Mouse (Mus musculus): ENCODE results near the gene Zc3h15. TPM values are rescaled to one million over a fixed set of nuclear protein-coding genes. Genes with fewer than 3 reads are reported as not detected.

The Zc3h15 gene
- polyA plus RNA-seq, 1 experiment: 4.1 TPM

DNA sequence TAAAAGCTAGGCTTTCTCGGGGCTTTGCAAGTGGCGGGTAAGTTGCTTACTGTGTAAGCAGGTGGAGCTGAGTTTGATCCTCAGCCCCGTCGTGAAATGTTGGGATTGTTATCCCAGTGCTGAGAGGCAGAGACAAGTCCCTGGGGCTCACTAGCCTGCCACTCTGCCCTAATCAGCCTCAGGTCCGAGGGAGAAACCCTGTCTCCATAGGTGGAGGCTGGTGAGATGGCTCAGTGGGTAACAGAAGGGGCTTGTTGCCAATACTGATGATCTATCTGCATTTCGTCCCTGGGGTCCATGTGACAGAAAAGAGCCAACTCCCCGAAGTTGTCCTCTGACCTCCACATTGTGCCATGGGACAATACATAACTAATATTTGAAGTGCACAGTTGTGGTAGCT lies 30.2 kb downstream of the Zc3h15 start:
- Histone ChIP-seq H3K4me1 (ENCODE audit: control insufficient read depth, insufficient read depth, insufficient read length, low read length) (no peaks in the 10 kb centered on the region), H3K27me3 (ENCODE audit: control insufficient read depth, insufficient read depth, low read length) (no peaks in the 10 kb centered on the region), H3K4me3 (ENCODE audit: low read depth, low read length) (no peak overlapping the region), H3K36me3 (ENCODE audit: control insufficient read depth, insufficient read depth, low read length) (peaks cover 11% of the 10 kb centered on the region), H3K27ac (ENCODE audit: insufficient read depth, low read depth, low read length) (no peak overlapping the region)
- WGBS: 83% methylated on average over 7 of the region's 7 CpGs
- TF ChIP-seq CTCF (IDR thresholded peaks at IDR 0.05; ENCODE audit: extremely low read depth, insufficient read length, insufficient replicate concordance, low read depth, low read length): no peak
- TF ChIP-seq POLR2A (IDR thresholded peaks at IDR 0.05; ENCODE audit: low read depth, low read length): no peak

DNA sequence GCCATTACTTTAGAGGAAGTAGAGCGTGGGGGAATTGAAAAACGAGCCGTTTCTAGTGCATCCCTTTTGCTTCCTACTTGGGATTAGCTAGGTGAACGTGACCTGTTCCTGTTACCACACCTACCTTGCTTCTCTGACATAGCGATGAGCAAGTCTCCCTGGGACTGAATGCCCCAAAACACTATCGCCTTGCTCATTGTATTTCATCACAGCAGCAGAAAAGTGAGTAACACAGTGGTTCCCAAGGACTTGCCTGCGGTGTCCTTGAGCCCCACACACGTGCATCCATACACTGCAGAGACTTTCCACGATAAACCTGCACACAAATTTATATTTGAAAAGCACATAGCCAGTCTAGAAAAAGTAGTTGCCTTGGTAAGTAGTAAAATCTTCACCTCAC lies 30.7 kb downstream of the Zc3h15 start:
- Histone ChIP-seq H3K27me3 (ENCODE audit: control insufficient read depth, insufficient read depth, low read length) (no peaks in the 10 kb centered on the region), H3K4me3 (ENCODE audit: low read depth, low read length) (no peak overlapping the region), H3K36me3 (ENCODE audit: control insufficient read depth, insufficient read depth, low read length) (peaks cover 10% of the 10 kb centered on the region), H3K27ac (ENCODE audit: insufficient read depth, low read depth, low read length) (no peak overlapping the region), H3K4me1 (ENCODE audit: control insufficient read depth, insufficient read depth, insufficient read length, low read length) (no peaks in the 10 kb centered on the region)
- TF ChIP-seq CTCF (IDR thresholded peaks at IDR 0.05; ENCODE audit: extremely low read depth, insufficient read length, insufficient replicate concordance, low read depth, low read length): no peak
- TF ChIP-seq POLR2A (IDR thresholded peaks at IDR 0.05; ENCODE audit: low read depth, low read length): no peak
- WGBS: 88% methylated on average over 9 of the region's 9 CpGs

DNA sequence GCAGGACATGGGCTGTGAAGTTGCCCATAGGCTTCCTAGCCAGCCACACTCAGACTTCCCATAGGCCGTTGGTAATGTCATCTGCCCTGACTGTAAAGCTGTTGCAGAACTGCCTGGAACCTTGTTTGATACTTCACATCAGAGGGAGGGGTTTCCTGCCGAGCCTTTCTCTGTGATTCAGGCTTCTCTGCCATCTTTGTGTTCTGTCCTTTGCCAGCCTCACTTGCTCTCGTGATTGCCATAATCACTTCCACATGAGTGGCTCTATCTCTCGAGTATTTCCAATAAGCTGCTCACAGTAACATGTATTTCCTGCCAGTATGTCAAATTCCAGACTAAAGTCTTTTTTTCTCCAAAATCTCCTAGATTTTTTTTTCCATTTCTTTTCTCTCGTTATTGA lies 31.4 kb downstream of the Zc3h15 start:
- H3K36me3 ChIP-seq (ENCODE audit: control insufficient read depth, insufficient read depth, low read length): peaks cover 9% of the 10 kb centered on the region
- no peak overlapping the region for H3K4me3 ChIP-seq (ENCODE audit: low read depth, low read length)
- TF ChIP-seq POLR2A (IDR thresholded peaks at IDR 0.05; ENCODE audit: low read depth, low read length): no peak
- no peak for TF ChIP-seq CTCF (IDR thresholded peaks at IDR 0.05; ENCODE audit: extremely low read depth, insufficient read length, insufficient replicate concordance, low read depth, low read length)
- WGBS: 67% methylated on average over 5 of the region's 5 CpGs
- no peak overlapping the region for H3K27ac ChIP-seq (ENCODE audit: insufficient read depth, low read depth, low read length)
- H3K4me1 ChIP-seq (ENCODE audit: control insufficient read depth, insufficient read depth, insufficient read length, low read length): no peaks in the 10 kb centered on the region
- H3K27me3 ChIP-seq (ENCODE audit: control insufficient read depth, insufficient read depth, low read length): no peaks in the 10 kb centered on the region

DNA sequence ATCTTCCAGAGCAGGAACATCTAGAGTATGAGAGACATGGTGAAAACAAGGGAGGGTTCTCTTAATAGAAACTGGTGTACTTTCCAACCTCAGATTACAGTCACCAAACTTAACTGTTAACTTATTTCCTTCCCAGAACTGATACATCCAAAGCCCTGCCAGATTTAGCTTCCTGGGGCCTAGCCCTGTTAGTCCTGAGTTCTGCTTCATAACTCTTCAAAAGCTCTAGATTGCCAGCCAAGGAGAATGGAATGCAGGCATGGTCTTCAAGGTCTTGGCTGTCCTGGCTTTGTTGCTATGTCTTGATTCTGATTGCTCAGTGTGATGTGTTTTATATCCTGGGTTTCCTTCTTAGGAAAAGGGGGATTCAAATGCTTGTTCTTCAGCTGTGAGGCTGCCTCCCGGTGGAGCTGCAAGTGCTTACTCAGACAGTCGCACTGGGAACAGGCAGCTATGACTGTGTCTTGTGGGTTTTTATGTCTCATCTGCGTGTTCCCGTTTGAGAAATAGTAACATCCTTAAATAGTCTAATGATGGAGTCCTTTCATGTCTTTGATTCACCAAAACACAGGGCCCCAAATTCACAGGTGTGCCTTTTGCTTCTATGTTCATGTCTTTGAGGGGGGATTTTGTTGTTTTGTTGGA lies 32.1 kb downstream of the Zc3h15 start:
- Histone ChIP-seq H3K36me3 (ENCODE audit: control insufficient read depth, insufficient read depth, low read length) (peaks cover 9% of the 10 kb centered on the region), H3K4me1 (ENCODE audit: control insufficient read depth, insufficient read depth, insufficient read length, low read length) (no peaks in the 10 kb centered on the region), H3K27me3 (ENCODE audit: control insufficient read depth, insufficient read depth, low read length) (no peaks in the 10 kb centered on the region), H3K27ac (ENCODE audit: insufficient read depth, low read depth, low read length) (no peak overlapping the region), H3K4me3 (ENCODE audit: low read depth, low read length) (no peak overlapping the region)
- TF ChIP-seq POLR2A (IDR thresholded peaks at IDR 0.05; ENCODE audit: low read depth, low read length) (no peak), CTCF (IDR thresholded peaks at IDR 0.05; ENCODE audit: extremely low read depth, insufficient read length, insufficient replicate concordance, low read depth, low read length) (no peak)
- 79% methylated on average over 4 of the region's 4 CpGs for WGBS

DNA sequence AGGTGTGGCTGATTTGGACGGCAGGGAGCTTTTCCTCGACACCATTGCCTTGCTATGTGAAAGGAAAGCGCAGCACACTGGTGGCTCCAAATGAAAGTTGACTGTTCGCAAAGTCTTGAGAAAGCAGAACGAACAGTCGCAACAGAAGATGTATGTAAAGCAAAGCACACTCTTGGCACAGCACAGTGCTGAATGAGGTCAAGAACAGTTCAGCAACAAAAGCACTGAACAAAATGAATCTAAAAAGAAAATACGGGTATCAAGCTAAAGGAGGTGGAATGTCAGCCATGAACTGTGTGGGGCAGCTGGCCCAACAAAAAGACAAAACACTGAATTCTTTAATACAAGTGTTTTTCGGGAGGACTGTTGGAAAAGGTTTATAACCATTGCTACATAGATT lies 37.1 kb downstream of the Zc3h15 start:
- no peak overlapping the region for H3K27ac ChIP-seq (ENCODE audit: insufficient read depth, low read depth, low read length)
- peaks cover 3% of the 10 kb centered on the region; the same call in 1 of the 2 replicates for H3K4me1 ChIP-seq (ENCODE audit: control insufficient read depth, insufficient read depth, insufficient read length, low read length)
- no peaks in the 10 kb centered on the region for H3K27me3 ChIP-seq (ENCODE audit: control insufficient read depth, insufficient read depth, low read length)
- TF ChIP-seq POLR2A (IDR thresholded peaks at IDR 0.05; ENCODE audit: low read depth, low read length) (no peak), CTCF (IDR thresholded peaks at IDR 0.05; ENCODE audit: extremely low read depth, insufficient read length, insufficient replicate concordance, low read depth, low read length) (no peak)
- H3K36me3 ChIP-seq (ENCODE audit: control insufficient read depth, insufficient read depth, low read length): no peaks in the 10 kb centered on the region
- WGBS: 76% methylated on average over 8 of the region's 8 CpGs
- H3K4me3 ChIP-seq (ENCODE audit: low read depth, low read length): no peak overlapping the region

DNA sequence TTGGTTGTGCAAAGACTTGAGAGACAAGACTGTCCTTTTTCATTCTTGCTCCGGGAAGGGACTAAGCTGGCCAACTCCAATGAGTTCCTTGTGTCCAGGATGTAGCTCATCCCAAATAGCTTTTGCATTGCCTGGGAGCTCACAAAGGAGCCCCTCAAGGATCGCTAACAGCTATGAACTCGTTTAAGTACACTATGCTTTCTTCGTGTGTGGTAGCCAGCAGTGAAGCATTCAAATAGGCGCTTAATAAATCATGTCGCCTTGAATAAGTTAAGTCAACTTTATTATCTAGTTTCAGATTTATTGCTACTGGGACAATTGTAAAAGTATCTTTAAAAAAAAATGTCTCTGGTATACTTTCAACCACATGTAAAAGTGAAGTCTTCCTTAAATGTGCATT lies 37.5 kb downstream of the Zc3h15 start:
- TF ChIP-seq POLR2A (IDR thresholded peaks at IDR 0.05; ENCODE audit: low read depth, low read length) (no peak), CTCF (IDR thresholded peaks at IDR 0.05; ENCODE audit: extremely low read depth, insufficient read length, insufficient replicate concordance, low read depth, low read length) (no peak)
- Histone ChIP-seq H3K27ac (ENCODE audit: insufficient read depth, low read depth, low read length) (no peak overlapping the region), H3K4me3 (ENCODE audit: low read depth, low read length) (no peak overlapping the region), H3K36me3 (ENCODE audit: control insufficient read depth, insufficient read depth, low read length) (no peaks in the 10 kb centered on the region), H3K4me1 (ENCODE audit: control insufficient read depth, insufficient read depth, insufficient read length, low read length) (peaks cover 3% of the 10 kb centered on the region; the same call in 1 of the 2 replicates), H3K27me3 (ENCODE audit: control insufficient read depth, insufficient read depth, low read length) (no peaks in the 10 kb centered on the region)
- 37% methylated on average over 6 of the region's 6 CpGs for WGBS

DNA sequence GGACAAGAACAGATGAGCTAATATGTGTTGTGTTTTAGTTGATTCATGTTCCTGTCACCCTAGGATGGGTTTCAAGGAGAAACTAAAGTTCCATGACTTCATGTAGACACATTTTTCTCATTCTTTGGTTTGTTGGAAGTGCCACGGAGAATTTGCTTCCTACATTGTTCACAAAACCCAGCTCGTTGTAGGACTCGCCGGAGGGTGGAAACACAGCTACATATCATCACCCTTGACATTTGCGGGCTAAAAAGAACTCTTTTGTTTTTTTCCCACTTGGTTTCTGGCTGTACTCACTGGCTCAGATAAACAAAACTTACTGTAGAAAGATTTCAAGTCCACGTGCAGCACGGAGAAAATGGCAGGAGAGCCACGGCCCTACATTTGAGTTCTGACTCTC lies 38.0 kb downstream of the Zc3h15 start:
- Histone ChIP-seq H3K27ac (ENCODE audit: insufficient read depth, low read depth, low read length) (no peak overlapping the region), H3K4me3 (ENCODE audit: low read depth, low read length) (no peak overlapping the region), H3K27me3 (ENCODE audit: control insufficient read depth, insufficient read depth, low read length) (no peaks in the 10 kb centered on the region), H3K36me3 (ENCODE audit: control insufficient read depth, insufficient read depth, low read length) (no peaks in the 10 kb centered on the region), H3K4me1 (ENCODE audit: control insufficient read depth, insufficient read depth, insufficient read length, low read length) (peaks cover 3% of the 10 kb centered on the region; the same call in 1 of the 2 replicates)
- 74% methylated on average over 8 of the region's 8 CpGs for WGBS
- no peak for TF ChIP-seq POLR2A (IDR thresholded peaks at IDR 0.05; ENCODE audit: low read depth, low read length)
- TF ChIP-seq CTCF (IDR thresholded peaks at IDR 0.05; ENCODE audit: extremely low read depth, insufficient read length, insufficient replicate concordance, low read depth, low read length): no peak

Measured in small intestine, adult 2 months (tissue).